Mouse (Mus musculus): Measurements from ENCODE around the gene Ugt1a9. TPM values are rescaled to one million over a fixed set of nuclear protein-coding genes. Genes with fewer than 3 reads are reported as not detected.

Gene Ugt1a9
- total RNA-seq, 1 experiment = not detected

DNA sequence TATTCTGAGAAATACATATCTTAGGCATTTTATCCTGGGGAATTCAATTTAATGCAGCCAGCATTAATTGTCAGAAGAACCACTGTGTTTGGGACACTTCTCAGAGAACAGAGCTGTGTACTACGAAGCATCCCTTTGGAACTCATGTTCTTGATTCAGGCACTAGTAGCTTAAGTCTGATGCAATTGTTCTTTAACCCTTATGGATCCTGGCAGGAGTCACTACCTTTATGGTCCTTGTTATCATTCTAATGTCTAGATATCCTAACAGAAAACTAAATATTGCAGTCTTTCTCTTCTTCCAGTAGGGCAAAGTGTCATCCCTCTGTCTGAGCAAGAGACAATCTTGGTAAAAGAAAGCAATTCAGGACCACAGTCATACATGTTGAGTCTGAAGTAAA lies 142.5 kb downstream of the Ugt1a9 start:
- no peaks in the 10 kb centered on the region for H3K9me3 ChIP-seq (ENCODE audit: control insufficient read depth, insufficient read depth, low read depth, low read length)
- no peak overlapping the region for H3K4me3 ChIP-seq (ENCODE audit: insufficient read depth in 1 of 2, low read depth in 1 of 2, low read length in 2 of 2, poor library complexity in 1 of 2, severe bottlenecking in 1 of 2)
- no peaks in the 10 kb centered on the region for H3K4me1 ChIP-seq (ENCODE audit: control insufficient read depth in 2 of 2, insufficient read depth in 2 of 2, low read length in 2 of 2, poor library complexity in 1 of 2)
- TF ChIP-seq CHD2 (IDR thresholded peaks at IDR 0.05; ENCODE audit: low read depth, low read length) (no peak), ZNF384 (IDR thresholded peaks at IDR 0.05; ENCODE audit: low read depth, low read length) (no peak), ZC3H11A (IDR thresholded peaks at IDR 0.05; ENCODE audit: borderline replicate concordance, low read depth, low read length) (no peak), HCFC1 (IDR thresholded peaks at IDR 0.05; ENCODE audit: borderline replicate concordance, insufficient read depth, low read length) (no peak), MAFK (IDR thresholded peaks at IDR 0.05; ENCODE audit: insufficient read depth, low read depth, low read length) (no peak)
- H3K27ac ChIP-seq (ENCODE audit: insufficient read depth, low read depth, low read length, poor library complexity, severe bottlenecking) = no peak overlapping the region
- no peak overlapping the region for H3K9ac ChIP-seq (ENCODE audit: insufficient read depth, low read depth, low read length, poor library complexity, severe bottlenecking)
- in situ Hi-C loops (cut with MboI; ENCODE audit: low sequenced_read_pairs in 2 of 2, unreplicated experiment in 2 of 2) = no loop called here
- no peak for DNase-seq (ENCODE audit: low read depth, low spot score)
- H3K36me3 ChIP-seq (ENCODE audit: control insufficient read depth, insufficient read depth, low read length, poor library complexity, severe bottlenecking) = no peaks in the 10 kb centered on the region

DNA sequence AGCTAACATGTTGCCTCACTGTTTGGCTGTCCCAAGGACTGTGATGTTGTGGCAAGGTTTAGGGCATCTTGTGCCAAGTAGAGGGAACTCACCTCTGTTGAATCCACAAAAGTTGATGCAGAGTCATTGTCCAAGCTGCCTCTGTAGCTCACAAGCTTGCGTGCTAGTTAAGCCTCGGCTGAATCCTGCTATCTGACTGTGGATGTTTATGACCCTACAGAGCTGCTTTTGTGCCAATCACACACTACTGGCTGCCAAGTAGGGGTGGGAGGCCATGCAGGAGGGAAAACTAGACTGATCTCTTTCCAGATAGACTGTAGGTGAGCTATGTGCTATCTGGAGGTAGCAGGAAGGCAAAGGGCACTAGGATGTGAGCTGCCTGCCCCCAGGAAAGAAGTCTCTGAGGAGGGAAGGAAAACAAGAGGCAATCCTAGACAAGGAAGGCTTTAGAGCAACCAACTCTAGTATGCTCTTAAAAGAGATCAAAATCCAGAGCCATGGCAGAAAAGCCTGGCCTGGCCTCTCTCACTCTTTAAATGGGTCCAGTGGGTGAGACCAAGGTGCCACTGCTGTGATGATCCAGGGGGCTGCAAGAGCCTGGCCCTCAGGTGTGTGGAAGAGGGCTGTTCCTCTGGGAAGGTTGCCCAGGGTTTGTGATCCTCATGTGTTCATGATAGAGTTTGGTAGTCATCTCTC lies 143.3 kb downstream of the Ugt1a9 start:
- no peak overlapping the region for H3K9ac ChIP-seq (ENCODE audit: insufficient read depth, low read depth, low read length, poor library complexity, severe bottlenecking)
- no peak overlapping the region for H3K27ac ChIP-seq (ENCODE audit: insufficient read depth, low read depth, low read length, poor library complexity, severe bottlenecking)
- no peaks in the 10 kb centered on the region for H3K36me3 ChIP-seq (ENCODE audit: control insufficient read depth, insufficient read depth, low read length, poor library complexity, severe bottlenecking)
- no peak overlapping the region for H3K4me3 ChIP-seq (ENCODE audit: insufficient read depth in 1 of 2, low read depth in 1 of 2, low read length in 2 of 2, poor library complexity in 1 of 2, severe bottlenecking in 1 of 2)
- H3K4me1 ChIP-seq (ENCODE audit: control insufficient read depth in 2 of 2, insufficient read depth in 2 of 2, low read length in 2 of 2, poor library complexity in 1 of 2) = no peaks in the 10 kb centered on the region
- in situ Hi-C loops (cut with MboI; ENCODE audit: low sequenced_read_pairs in 2 of 2, unreplicated experiment in 2 of 2) = no loop called here
- no peaks in the 10 kb centered on the region for H3K9me3 ChIP-seq (ENCODE audit: control insufficient read depth, insufficient read depth, low read depth, low read length)
- TF ChIP-seq CHD2 (IDR thresholded peaks at IDR 0.05; ENCODE audit: low read depth, low read length) (no peak), MAFK (IDR thresholded peaks at IDR 0.05; ENCODE audit: insufficient read depth, low read depth, low read length) (no peak)
- no peak for DNase-seq (ENCODE audit: low read depth, low spot score)

- no peaks in the 10 kb centered on the region for H3K36me3 ChIP-seq (ENCODE audit: control insufficient read depth, insufficient read depth, low read length, poor library complexity, severe bottlenecking)
- H3K9ac ChIP-seq (ENCODE audit: insufficient read depth, low read depth, low read length, poor library complexity, severe bottlenecking) = no peak overlapping the region
- H3K9me3 ChIP-seq (ENCODE audit: control insufficient read depth, insufficient read depth, low read depth, low read length) = no peaks in the 10 kb centered on the region
- no peaks in the 10 kb centered on the region for H3K4me1 ChIP-seq (ENCODE audit: control insufficient read depth in 2 of 2, insufficient read depth in 2 of 2, low read length in 2 of 2, poor library complexity in 1 of 2)
- no peak overlapping the region for H3K4me3 ChIP-seq (ENCODE audit: insufficient read depth in 1 of 2, low read depth in 1 of 2, low read length in 2 of 2, poor library complexity in 1 of 2, severe bottlenecking in 1 of 2)
- TF ChIP-seq MAFK (IDR thresholded peaks at IDR 0.05; ENCODE audit: insufficient read depth, low read depth, low read length) = no peak
- TF ChIP-seq CHD2 (IDR thresholded peaks at IDR 0.05; ENCODE audit: low read depth, low read length) = no peak
- no peak for TF ChIP-seq ZNF384 (IDR thresholded peaks at IDR 0.05; ENCODE audit: low read depth, low read length)
- no peak for TF ChIP-seq ZC3H11A (IDR thresholded peaks at IDR 0.05; ENCODE audit: borderline replicate concordance, low read depth, low read length)
- no peak for TF ChIP-seq HCFC1 (IDR thresholded peaks at IDR 0.05; ENCODE audit: borderline replicate concordance, insufficient read depth, low read length)
- DNase-seq (ENCODE audit: low read depth, low spot score) = no peak
- in situ Hi-C loops (cut with MboI; ENCODE audit: low sequenced_read_pairs in 2 of 2, unreplicated experiment in 2 of 2) = no loop called here
- H3K27ac ChIP-seq (ENCODE audit: insufficient read depth, low read depth, low read length, poor library complexity, severe bottlenecking) = no peak overlapping the region
Observed at GRCm38 (mm10) chr1:88214462-88214952, 143.9 kb downstream of the Ugt1a9 start.

- H3K36me3 ChIP-seq (ENCODE audit: control insufficient read depth, insufficient read depth, low read length, poor library complexity, severe bottlenecking) = no peaks in the 10 kb centered on the region
- H3K9me3 ChIP-seq (ENCODE audit: control insufficient read depth, insufficient read depth, low read depth, low read length) = no peaks in the 10 kb centered on the region
- no peak overlapping the region for H3K9ac ChIP-seq (ENCODE audit: insufficient read depth, low read depth, low read length, poor library complexity, severe bottlenecking)
- no peak for DNase-seq (ENCODE audit: low read depth, low spot score)
- TF ChIP-seq CHD2 (IDR thresholded peaks at IDR 0.05; ENCODE audit: low read depth, low read length) = no peak
- TF ChIP-seq MAFK (IDR thresholded peaks at IDR 0.05; ENCODE audit: insufficient read depth, low read depth, low read length) = no peak
- TF ChIP-seq ZC3H11A (IDR thresholded peaks at IDR 0.05; ENCODE audit: borderline replicate concordance, low read depth, low read length) = no peak
- no peak for TF ChIP-seq ZNF384 (IDR thresholded peaks at IDR 0.05; ENCODE audit: low read depth, low read length)
- TF ChIP-seq HCFC1 (IDR thresholded peaks at IDR 0.05; ENCODE audit: borderline replicate concordance, insufficient read depth, low read length) = no peak
- H3K27ac ChIP-seq (ENCODE audit: insufficient read depth, low read depth, low read length, poor library complexity, severe bottlenecking) = no peak overlapping the region
- H3K4me1 ChIP-seq (ENCODE audit: control insufficient read depth in 2 of 2, insufficient read depth in 2 of 2, low read length in 2 of 2, poor library complexity in 1 of 2) = no peaks in the 10 kb centered on the region
- in situ Hi-C loops (cut with MboI; ENCODE audit: low sequenced_read_pairs in 2 of 2, unreplicated experiment in 2 of 2) = no loop called here
- H3K4me3 ChIP-seq (ENCODE audit: insufficient read depth in 1 of 2, low read depth in 1 of 2, low read length in 2 of 2, poor library complexity in 1 of 2, severe bottlenecking in 1 of 2) = no peak overlapping the region
Observed at GRCm38 (mm10) chr1:88215466-88216380, 145.1 kb downstream of the Ugt1a9 start.
